Mouse (Mus musculus): ENCODE results near the gene Wdr63.

DNA sequence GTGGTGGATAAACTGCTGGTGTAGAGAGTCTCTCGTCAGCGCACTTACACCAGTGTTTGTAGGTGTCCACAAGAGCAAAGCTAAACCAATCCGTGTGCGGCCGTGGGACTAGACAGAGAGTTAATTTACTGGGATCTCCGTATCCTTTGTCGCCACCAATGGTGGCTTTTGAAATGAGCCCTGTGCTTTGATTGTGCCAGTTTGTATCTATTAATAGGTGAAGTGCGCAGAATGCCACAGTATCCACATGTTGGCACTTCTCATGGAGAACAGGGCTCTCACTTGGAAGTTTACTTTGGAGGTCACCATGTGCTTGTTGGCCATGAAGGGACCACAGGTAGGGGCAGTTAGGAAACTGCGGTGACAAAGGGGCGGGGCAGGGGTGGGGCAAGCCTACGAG lies 66.5 kb downstream of the Wdr63 start:
- no peak for TF ChIP-seq POLR2A (IDR thresholded peaks at IDR 0.05; ENCODE audit: control insufficient read depth, low read depth, low read length)
- no peak for TF ChIP-seq CTCF (IDR thresholded peaks at IDR 0.05; ENCODE audit: control insufficient read depth, insufficient read depth, insufficient replicate concordance, low read depth, low read length)

All from testis, adult 2 months (tissue).